Mouse (Mus musculus) embryonic fibroblast, embryonic 13.5 days (primary cell): ENCODE data around the gene B230217C12Rik.

Source experiments
- CTCF ChIP-seq: IDR thresholded peaks from 2 replicates; pipeline ENCODE4 v1.5.1; 2011; ENCODE audit warnings: mild to moderate bottlenecking, control low read depth, low read length, moderate library complexity, borderline replicate concordance; ENCODE audit not compliant: insufficient read depth
- POLR2A ChIP-seq: IDR thresholded peaks from 2 replicates; pipeline ENCODE4 v1.6.1; 2011; ENCODE audit warnings: low read depth, mild to moderate bottlenecking, control low read depth, low read length, moderate library complexity

DNA sequence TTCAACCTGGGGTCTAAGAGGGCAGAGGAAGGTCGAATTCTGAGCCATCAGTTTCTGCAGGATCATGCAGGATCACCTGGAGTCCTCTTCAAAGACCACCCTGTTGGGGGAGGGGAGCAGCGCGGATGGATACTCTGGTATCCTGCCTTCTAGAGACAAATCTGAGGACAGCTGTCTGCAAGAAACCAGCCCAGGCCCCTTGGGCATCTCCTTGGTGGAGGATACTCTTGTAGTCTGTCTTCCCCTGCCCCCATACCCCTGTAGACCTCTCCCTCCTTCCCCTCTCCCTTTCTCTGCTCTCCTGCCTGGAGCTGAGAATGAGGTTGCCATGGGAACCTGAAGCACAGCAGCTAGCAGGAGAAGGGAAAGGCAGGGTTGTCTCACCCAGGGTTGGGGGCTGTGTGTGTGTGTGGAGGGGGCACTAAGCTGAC, 28.1 kb upstream of the B230217C12Rik start:
- TF ChIP-seq POLR2A: no peak
- TF ChIP-seq CTCF: no peak
